Mouse (Mus musculus): ENCODE measurements at regions not wholly inside any gene's neighbourhood (a gene's known extent, or its start where the extent isn't known, plus 50 kb on each side); places are given as distances from the start of the nearest gene placed in this dataset.

DNA sequence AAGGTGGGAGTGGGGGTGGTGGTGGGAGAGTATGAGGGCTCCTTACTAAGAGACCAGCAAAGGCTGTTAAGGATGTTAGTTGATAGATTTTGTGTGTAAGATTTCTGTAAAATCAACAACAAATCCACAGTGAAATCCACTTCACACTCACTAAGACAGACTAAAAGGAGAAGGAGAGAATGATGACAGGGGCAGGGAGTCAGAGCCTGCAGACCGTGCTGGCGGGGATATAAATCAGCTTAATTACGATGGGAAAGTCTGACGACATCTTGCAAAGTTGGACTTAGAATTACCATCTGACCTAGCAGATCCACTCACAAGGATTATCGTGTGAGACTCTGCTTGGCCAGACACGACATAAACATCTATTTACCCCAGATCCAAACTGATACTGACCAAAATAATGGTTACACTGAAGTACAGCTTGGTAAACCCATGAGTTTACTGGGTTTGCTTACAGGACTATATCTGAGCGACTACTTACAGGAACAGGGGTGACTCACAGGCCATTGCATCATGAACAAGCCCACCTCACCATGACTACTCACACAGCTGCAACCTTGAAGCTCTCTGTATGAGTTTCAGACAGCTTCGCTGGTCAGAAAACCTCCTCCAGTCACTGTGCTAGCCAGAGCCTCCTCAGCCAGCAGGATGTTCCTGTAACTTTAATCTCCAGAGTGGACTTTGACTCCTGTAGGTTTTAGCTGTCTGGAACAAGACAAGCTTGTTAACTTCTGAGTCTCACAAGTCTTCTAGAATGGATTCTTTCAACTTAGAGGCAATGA, 50.5 kb upstream of the Ednra start:
- Histone ChIP-seq H3K4me3 (ENCODE audit: low read length) (no peak overlapping the region), H3K4me2 (ENCODE audit: low read depth, low read length) (no peak overlapping the region), H3K4me1 (ENCODE audit: control insufficient read depth, insufficient read depth, low read length) (peaks cover 6% of the 10 kb centered on the region), H3K9me3 (replicated peaks; ENCODE audit: control insufficient read depth, low read length) (no peaks in the 10 kb centered on the region), H3K36me3 (ENCODE audit: control insufficient read depth, insufficient read depth) (no peaks in the 10 kb centered on the region), H3K9ac (ENCODE audit: low read length) (no peak overlapping the region), H3K27me3 (ENCODE audit: control insufficient read depth, insufficient read depth, low read length) (no peaks in the 10 kb centered on the region), H3K27ac (ENCODE audit: low read length) (no peak overlapping the region)
- 75% methylated on average over 8 of the region's 8 CpGs for WGBS
- ATAC-seq (replicated peaks; ENCODE audit: extremely low read depth, insufficient read depth, low FRiP score) = no peak

- Histone ChIP-seq H3K27ac (ENCODE audit: low read length) (no peak overlapping the region), H3K27me3 (ENCODE audit: control insufficient read depth, insufficient read depth, low read length) (no peaks in the 10 kb centered on the region), H3K4me1 (ENCODE audit: control insufficient read depth, insufficient read depth, low read length) (peaks cover 6% of the 10 kb centered on the region), H3K9ac (ENCODE audit: low read length) (no peak overlapping the region), H3K36me3 (ENCODE audit: control insufficient read depth, insufficient read depth) (no peaks in the 10 kb centered on the region), H3K4me3 (ENCODE audit: low read length) (no peak overlapping the region), H3K9me3 (replicated peaks; ENCODE audit: control insufficient read depth, low read length) (no peaks in the 10 kb centered on the region), H3K4me2 (ENCODE audit: low read depth, low read length) (no peak overlapping the region)
- ATAC-seq (replicated peaks; ENCODE audit: extremely low read depth, insufficient read depth, low FRiP score) = no peak
- WGBS = 88% methylated on average over 3 of the region's 3 CpGs
Measured at GRCm38 (mm10) chr8:77775526-77775925, 51.3 kb upstream of the Ednra start.

DNA sequence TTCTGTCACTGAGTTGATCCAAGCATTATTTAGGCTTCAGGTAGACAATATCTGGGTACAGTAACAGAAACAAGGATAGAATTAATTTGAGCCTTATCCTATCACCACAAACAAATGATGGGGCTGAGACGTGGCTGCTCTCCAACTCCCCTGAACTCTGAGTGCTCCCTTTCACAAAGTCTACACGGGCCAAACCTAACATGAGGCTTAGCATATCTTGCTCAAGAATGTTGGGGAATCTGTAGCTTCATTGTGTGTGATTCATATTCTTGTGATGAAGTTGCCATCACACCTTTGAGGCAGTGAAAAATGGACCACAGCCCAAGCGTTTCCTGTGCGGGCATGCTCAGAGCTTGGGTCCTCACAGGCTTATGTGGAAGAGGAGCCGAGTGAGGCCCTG, 53.3 kb upstream of the Ednra start:
- Histone ChIP-seq H3K36me3 (ENCODE audit: control insufficient read depth, insufficient read depth) (no peaks in the 10 kb centered on the region), H3K9me3 (replicated peaks; ENCODE audit: control insufficient read depth, low read length) (no peaks in the 10 kb centered on the region), H3K4me3 (ENCODE audit: low read length) (no peak overlapping the region), H3K4me2 (ENCODE audit: low read depth, low read length) (no peak overlapping the region), H3K27me3 (ENCODE audit: control insufficient read depth, insufficient read depth, low read length) (no peaks in the 10 kb centered on the region), H3K9ac (ENCODE audit: low read length) (no peak overlapping the region), H3K27ac (ENCODE audit: low read length) (no peak overlapping the region), H3K4me1 (ENCODE audit: control insufficient read depth, insufficient read depth, low read length) (peaks cover 2% of the 10 kb centered on the region; the same call in 1 of the 2 replicates)
- WGBS = 48% methylated on average over 5 of the region's 5 CpGs
- ATAC-seq (replicated peaks; ENCODE audit: extremely low read depth, insufficient read depth, low FRiP score) = no peak

GRCm38 (mm10) chr8:77785676-77786255, 61.5 kb upstream of the Ednra start:
- H3K27ac ChIP-seq (ENCODE audit: low read length) = no peak overlapping the region
- no peaks in the 10 kb centered on the region for H3K9me3 ChIP-seq (replicated peaks; ENCODE audit: control insufficient read depth, low read length)
- H3K4me3 ChIP-seq (ENCODE audit: low read length) = no peak overlapping the region
- no peaks in the 10 kb centered on the region for H3K27me3 ChIP-seq (ENCODE audit: control insufficient read depth, insufficient read depth, low read length)
- no peak overlapping the region for H3K9ac ChIP-seq (ENCODE audit: low read length)
- ATAC-seq (replicated peaks; ENCODE audit: extremely low read depth, insufficient read depth, low FRiP score) = no peak
- H3K4me2 ChIP-seq (ENCODE audit: low read depth, low read length) = no peak overlapping the region
- no peaks in the 10 kb centered on the region for H3K36me3 ChIP-seq (ENCODE audit: control insufficient read depth, insufficient read depth)
- H3K4me1 ChIP-seq (ENCODE audit: control insufficient read depth, insufficient read depth, low read length) = 0 out of 2 replicates have a peak, but pooled peaks cover 2% of the 10 kb centered on the region
- 77% methylated on average over 4 of the region's 4 CpGs for WGBS

DNA sequence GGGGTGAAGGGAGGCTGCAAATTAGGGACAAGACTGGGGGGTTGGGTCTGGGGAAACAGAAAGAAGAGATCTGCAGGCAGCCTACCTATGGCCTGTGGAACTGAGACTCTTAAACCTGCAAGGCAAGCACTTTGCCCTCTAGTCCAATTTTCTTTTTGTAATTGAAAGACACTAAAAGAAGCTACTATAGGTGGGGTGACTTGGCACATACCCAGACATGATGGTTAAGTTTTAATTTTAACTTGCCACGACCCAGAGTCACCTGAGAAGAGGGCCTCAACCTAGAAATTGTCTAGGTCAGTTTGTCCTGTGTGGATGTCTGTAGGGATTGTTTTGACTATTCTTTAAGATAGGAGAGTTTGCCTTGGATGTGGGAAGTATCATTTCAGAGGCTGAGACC, 70.6 kb upstream of the Ednra start:
- 64% methylated on average over 1 of the region's 1 CpGs for WGBS
- no peak overlapping the region for H3K9ac ChIP-seq (ENCODE audit: low read length)
- no peak overlapping the region for H3K4me3 ChIP-seq (ENCODE audit: low read length)
- H3K36me3 ChIP-seq (ENCODE audit: control insufficient read depth, insufficient read depth) = no peaks in the 10 kb centered on the region
- no peak overlapping the region for H3K4me2 ChIP-seq (ENCODE audit: low read depth, low read length)
- H3K27ac ChIP-seq (ENCODE audit: low read length) = no peak overlapping the region
- H3K4me1 ChIP-seq (ENCODE audit: control insufficient read depth, insufficient read depth, low read length) = no peaks in the 10 kb centered on the region
- H3K9me3 ChIP-seq (replicated peaks; ENCODE audit: control insufficient read depth, low read length) = no peaks in the 10 kb centered on the region
- no peaks in the 10 kb centered on the region for H3K27me3 ChIP-seq (ENCODE audit: control insufficient read depth, insufficient read depth, low read length)
- no peak for ATAC-seq (replicated peaks; ENCODE audit: extremely low read depth, insufficient read depth, low FRiP score)

DNA sequence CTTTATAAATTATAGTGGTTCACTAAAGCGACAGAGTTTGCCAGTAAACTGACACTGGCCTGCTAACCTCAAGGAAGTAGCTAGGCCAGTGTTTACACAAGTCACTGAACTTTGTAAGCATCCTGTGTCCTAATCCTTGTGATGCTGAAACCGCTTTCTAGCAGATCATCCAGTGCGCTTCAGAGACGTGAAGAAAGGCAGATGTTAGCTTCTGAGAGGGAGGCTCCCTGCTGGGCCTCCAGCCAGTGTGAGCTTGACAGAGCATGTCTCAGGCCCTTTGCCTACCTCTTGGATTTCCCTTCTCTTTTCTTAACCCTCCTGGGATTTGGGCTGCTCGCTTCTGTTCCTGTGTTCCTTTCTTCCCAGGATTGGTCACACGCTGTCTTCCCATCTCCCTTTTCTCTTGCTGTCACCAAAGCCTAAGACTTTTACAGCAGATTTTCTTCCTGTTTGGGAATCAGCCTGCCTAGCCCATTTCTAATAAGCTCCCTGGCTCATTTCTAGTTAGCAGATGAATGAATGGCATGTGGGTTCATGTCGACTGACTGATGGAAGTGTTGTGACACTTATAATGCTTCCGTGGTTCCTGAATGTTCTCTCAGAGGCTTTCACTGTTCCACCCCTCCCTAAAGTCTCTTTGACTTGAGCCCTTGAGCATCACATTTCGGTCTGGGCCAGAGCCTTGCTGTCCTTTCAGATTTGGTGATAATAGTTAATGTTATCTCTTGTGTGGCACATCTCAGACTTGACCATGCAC, 79.1 kb upstream of the Ednra start:
- H3K36me3 ChIP-seq (ENCODE audit: control insufficient read depth, insufficient read depth) = no peaks in the 10 kb centered on the region
- WGBS = 70% methylated on average over 9 of the region's 9 CpGs
- peaks cover 6% of the 10 kb centered on the region for H3K4me1 ChIP-seq (ENCODE audit: control insufficient read depth, insufficient read depth, low read length)
- peak; percentile 32; the same call in 1 of the 2 replicates for ATAC-seq (replicated peaks; ENCODE audit: extremely low read depth, insufficient read depth, low FRiP score)
- no peak overlapping the region for H3K9ac ChIP-seq (ENCODE audit: low read length)
- no peaks in the 10 kb centered on the region for H3K9me3 ChIP-seq (replicated peaks; ENCODE audit: control insufficient read depth, low read length)
- H3K4me2 ChIP-seq (ENCODE audit: low read depth, low read length) = no peak overlapping the region
- no peak overlapping the region for H3K27ac ChIP-seq (ENCODE audit: low read length)
- H3K4me3 ChIP-seq (ENCODE audit: low read length) = no peak overlapping the region
- H3K27me3 ChIP-seq (ENCODE audit: control insufficient read depth, insufficient read depth, low read length) = no peaks in the 10 kb centered on the region

DNA sequence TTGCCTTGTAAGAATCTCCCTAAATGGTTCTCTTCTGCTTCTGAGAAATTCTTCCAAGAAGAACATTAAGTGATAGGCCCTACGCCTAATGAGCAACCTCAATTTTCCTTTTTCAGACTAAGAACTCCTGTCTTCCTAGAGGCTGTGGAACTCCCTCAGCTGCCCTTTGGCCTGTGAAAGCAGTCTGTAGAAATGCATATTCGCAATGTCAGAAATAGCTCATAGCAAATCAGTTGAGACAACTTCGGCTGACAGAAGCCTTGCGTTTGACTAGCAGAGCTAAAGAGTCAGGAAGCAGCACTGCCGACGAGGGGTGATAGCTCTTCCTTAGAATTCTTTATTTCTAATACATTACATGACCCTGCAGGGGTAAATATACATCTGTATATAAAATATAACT, 80.3 kb upstream of the Ednra start:
- H3K4me1 ChIP-seq (ENCODE audit: control insufficient read depth, insufficient read depth, low read length) = peaks cover 6% of the 10 kb centered on the region
- H3K4me2 ChIP-seq (ENCODE audit: low read depth, low read length) = no peak overlapping the region
- ATAC-seq (replicated peaks; ENCODE audit: extremely low read depth, insufficient read depth, low FRiP score) = no peak
- 46% methylated on average over 6 of the region's 6 CpGs for WGBS
- no peak overlapping the region for H3K4me3 ChIP-seq (ENCODE audit: low read length)
- no peak overlapping the region for H3K27ac ChIP-seq (ENCODE audit: low read length)
- H3K9me3 ChIP-seq (replicated peaks; ENCODE audit: control insufficient read depth, low read length) = no peaks in the 10 kb centered on the region
- no peaks in the 10 kb centered on the region for H3K27me3 ChIP-seq (ENCODE audit: control insufficient read depth, insufficient read depth, low read length)
- no peak overlapping the region for H3K9ac ChIP-seq (ENCODE audit: low read length)
- no peaks in the 10 kb centered on the region for H3K36me3 ChIP-seq (ENCODE audit: control insufficient read depth, insufficient read depth)

GRCm38 (mm10) chr8:77804956-77805355, 80.7 kb upstream of the Ednra start:
- Histone ChIP-seq H3K4me1 (ENCODE audit: control insufficient read depth, insufficient read depth, low read length) (peaks cover 6% of the 10 kb centered on the region), H3K9ac (ENCODE audit: low read length) (no peak overlapping the region), H3K9me3 (replicated peaks; ENCODE audit: control insufficient read depth, low read length) (no peaks in the 10 kb centered on the region), H3K4me2 (ENCODE audit: low read depth, low read length) (no peak overlapping the region), H3K4me3 (ENCODE audit: low read length) (no peak overlapping the region), H3K36me3 (ENCODE audit: control insufficient read depth, insufficient read depth) (no peaks in the 10 kb centered on the region), H3K27me3 (ENCODE audit: control insufficient read depth, insufficient read depth, low read length) (no peaks in the 10 kb centered on the region), H3K27ac (ENCODE audit: low read length) (no peak overlapping the region)
- ATAC-seq (replicated peaks; ENCODE audit: extremely low read depth, insufficient read depth, low FRiP score) = no peak
- 23% methylated on average over 4 of the region's 4 CpGs for WGBS

GRCm38 (mm10) chr8:77805657-77806056, 81.4 kb upstream of the Ednra start:
- Histone ChIP-seq H3K4me1 (ENCODE audit: control insufficient read depth, insufficient read depth, low read length) (peaks cover 6% of the 10 kb centered on the region), H3K4me3 (ENCODE audit: low read length) (no peak overlapping the region), H3K4me2 (ENCODE audit: low read depth, low read length) (no peak overlapping the region), H3K9me3 (replicated peaks; ENCODE audit: control insufficient read depth, low read length) (no peaks in the 10 kb centered on the region), H3K9ac (ENCODE audit: low read length) (no peak overlapping the region), H3K36me3 (ENCODE audit: control insufficient read depth, insufficient read depth) (no peaks in the 10 kb centered on the region), H3K27ac (ENCODE audit: low read length) (no peak overlapping the region), H3K27me3 (ENCODE audit: control insufficient read depth, insufficient read depth, low read length) (no peaks in the 10 kb centered on the region)
- WGBS = 55% methylated on average over 6 of the region's 6 CpGs
- no peak for ATAC-seq (replicated peaks; ENCODE audit: extremely low read depth, insufficient read depth, low FRiP score)
